Mouse (Mus musculus) gastrocnemius, adult 2 months (tissue): ENCODE results near the gene Paox. TPM values are rescaled to one million over a fixed set of nuclear protein-coding genes. Genes with fewer than 3 reads are reported as not detected.

ENCODE experiments used
- DNase-seq: peaks from one replicate; pipeline ENCODE4 v3.0.0; 2022
- H3K27ac ChIP-seq: fragments of 200-600 bp; 2 replicates; pipeline ENCODE4 v1.8.1; 2022; ENCODE audit warnings: mild to moderate bottlenecking
- H3K4me3 ChIP-seq: fragments of 200-600 bp; 2 replicates; pipeline ENCODE4 v1.8.1; 2022; ENCODE audit warnings: mild to moderate bottlenecking, moderate library complexity
- CTCF ChIP-seq: fragments of 200-600 bp; IDR thresholded peaks from 2 replicates; pipeline ENCODE4 v1.8.1; 2022; ENCODE audit warnings: antibody characterized with exemption, mild to moderate bottlenecking, moderate library complexity
- intact Hi-C: fragments of 180-260 bp; cut with DNase I; formaldehyde crosslinking; loops from one replicate; pipeline ENCODE4 v1.15.1; 2025
- total RNA-seq, 2 experiments: library from RNA; stranded (reverse); gene quantifications; 2 replicates each; pipeline ENCODE4 v1.2.3; 2021

Paox gene
- total RNA-seq, 2 experiments from 2014 or later, result 3.6 to 5.1 TPM

GRCm38 (mm10) chr7:140153829-140154217, 38.2 kb downstream of the Paox start:
- Histone ChIP-seq H3K27ac (no peak overlapping the region), H3K4me3 (peak overlapping the region; percentile 53)
- intact Hi-C loops, result no loop called here
- DNase-seq, result no peak
- no peak for TF ChIP-seq CTCF

DNA sequence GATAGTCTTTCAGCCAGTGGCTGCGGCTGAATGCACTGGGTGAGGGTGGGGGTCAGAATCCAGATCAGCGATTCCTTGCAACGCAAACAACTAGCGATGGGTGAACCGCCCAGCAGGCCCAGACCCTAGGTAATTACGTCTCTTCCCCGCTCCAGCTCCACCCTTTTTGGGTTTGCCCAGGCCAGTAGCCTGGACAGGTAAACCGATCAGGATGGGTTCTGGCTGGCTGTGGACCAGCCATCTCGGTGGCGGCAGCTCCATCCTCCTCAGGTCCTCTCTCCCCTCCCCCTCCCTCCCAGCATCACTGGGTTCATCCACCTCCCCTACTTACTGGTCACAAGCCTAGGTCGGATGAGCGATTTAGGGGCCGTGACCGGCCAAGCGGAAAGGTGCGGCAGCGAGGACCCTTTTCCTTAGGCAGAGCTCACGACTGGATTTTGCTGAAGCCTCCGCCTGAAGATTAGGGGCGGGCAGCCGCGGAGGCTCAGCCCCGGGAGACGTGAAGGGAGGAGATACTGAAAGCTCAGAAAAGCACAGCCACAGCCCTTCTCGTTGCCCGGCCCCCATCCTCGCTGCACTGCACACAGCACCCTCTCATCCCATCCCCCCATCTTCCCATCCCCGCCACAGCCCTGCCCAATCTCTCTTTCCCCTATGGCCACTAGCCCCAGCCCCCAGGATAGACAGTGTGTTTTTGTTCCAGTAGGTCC, 38.8 kb downstream of the Paox start, which contains the start of gene Sprn:
Gene Sprn (minus strand): TSS at position 660 of the 710 bp plus-strand sequence.
- no peak for DNase-seq
- intact Hi-C loops, result no loop called here

GRCm38 (mm10) chr7:140160363-140160762, 44.8 kb downstream of the Paox start:
- H3K27ac ChIP-seq, result no peak overlapping the region
- TF ChIP-seq CTCF, result no peak
- no peak for DNase-seq
- no peak overlapping the region for H3K4me3 ChIP-seq
- intact Hi-C loops, result no loop called here

More for the DNA sequence above, 38.8 kb downstream of the Paox start, which contains the start of gene Sprn:
- H3K27ac ChIP-seq, result no peak within 1 kb of the TSS
- peak within 1 kb of the TSS; percentile 53 for H3K4me3 ChIP-seq
- TF ChIP-seq CTCF, result no peak

DNA sequence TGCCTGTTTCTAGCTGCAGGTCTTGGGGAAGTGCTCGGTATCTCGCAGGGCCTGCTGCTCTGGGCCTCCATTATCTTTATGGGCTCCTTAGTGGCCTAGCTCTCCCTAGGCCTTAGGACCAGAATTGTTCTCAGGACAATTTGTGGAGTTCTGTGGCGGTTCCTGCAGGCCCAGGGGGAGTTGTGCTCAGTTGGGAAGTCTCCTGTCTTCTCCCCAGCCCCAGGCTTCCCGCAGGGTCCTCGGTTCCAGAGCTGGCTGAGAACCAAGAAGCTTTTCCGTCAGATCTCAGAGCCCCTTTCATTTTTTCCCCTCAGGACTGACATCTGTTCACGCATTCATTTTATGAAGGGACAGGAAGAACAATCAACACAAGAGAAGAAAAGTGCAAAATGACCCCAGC, 49.1 kb downstream of the Paox start, which contains the start of gene Olfr522:
Gene Olfr522 (minus strand): TSS at position 101 of the 400 bp plus-strand sequence.
- no peak for TF ChIP-seq CTCF
- intact Hi-C loops, result no loop called here
- H3K27ac ChIP-seq, result no peak within 1 kb of the TSS

DNA sequence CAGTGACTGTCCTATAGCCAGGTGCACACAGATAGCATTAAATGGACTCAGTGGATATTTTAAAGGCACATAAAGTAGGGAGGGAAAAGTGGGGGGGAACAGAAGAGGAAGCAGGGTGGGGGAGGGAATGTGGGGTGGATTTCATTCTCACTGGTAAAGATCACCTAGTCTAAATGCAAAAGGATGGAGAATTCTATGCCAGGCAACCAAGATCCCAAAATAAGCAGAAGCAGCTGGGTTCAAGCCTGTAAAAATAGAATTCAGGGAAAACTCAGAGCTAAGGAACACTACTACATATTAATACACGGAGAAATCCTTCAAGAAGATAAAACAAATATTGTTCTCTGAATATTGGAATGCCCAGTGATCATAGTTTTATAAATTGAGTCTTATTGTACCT, 52.4 kb downstream of the Paox start:
- TF ChIP-seq CTCF, result no peak
- DNase-seq, result no peak
- no peak overlapping the region for H3K4me3 ChIP-seq
- intact Hi-C loops, result no loop called here
- no peak overlapping the region for H3K27ac ChIP-seq

More for the DNA sequence above, 49.1 kb downstream of the Paox start, which contains the start of gene Olfr522:
- H3K4me3 ChIP-seq, result no peak within 1 kb of the TSS
- no peak for DNase-seq

DNA sequence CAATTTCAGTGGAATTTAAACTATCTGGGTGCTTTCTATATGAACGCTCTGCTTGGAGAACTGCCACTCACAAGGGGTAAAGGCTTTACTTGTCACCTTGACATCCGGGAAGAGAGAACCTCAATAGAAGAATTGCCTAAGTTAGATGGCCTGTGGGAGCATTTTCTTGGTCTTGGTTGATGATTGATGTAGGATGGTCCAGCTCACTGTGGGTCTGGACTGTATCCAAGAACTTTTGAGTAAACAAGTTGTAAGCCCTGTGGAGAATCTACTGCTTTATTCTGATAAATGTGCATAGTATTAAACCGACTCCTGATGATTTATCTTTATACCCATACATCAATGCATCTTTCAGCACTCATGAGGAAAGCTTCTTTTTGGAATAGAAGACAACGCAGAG, 53.8 kb downstream of the Paox start:
- TF ChIP-seq CTCF, result no peak
- Histone ChIP-seq H3K27ac (no peak overlapping the region), H3K4me3 (no peak overlapping the region)
- intact Hi-C loops, result no loop called here
- DNase-seq, result no peak

GRCm38 (mm10) chr7:140170863-140171262, 55.3 kb downstream of the Paox start:
- Histone ChIP-seq H3K27ac (no peak overlapping the region), H3K4me3 (no peak overlapping the region)
- DNase-seq, result no peak
- no peak for TF ChIP-seq CTCF
- intact Hi-C loops, result no loop called here

DNA sequence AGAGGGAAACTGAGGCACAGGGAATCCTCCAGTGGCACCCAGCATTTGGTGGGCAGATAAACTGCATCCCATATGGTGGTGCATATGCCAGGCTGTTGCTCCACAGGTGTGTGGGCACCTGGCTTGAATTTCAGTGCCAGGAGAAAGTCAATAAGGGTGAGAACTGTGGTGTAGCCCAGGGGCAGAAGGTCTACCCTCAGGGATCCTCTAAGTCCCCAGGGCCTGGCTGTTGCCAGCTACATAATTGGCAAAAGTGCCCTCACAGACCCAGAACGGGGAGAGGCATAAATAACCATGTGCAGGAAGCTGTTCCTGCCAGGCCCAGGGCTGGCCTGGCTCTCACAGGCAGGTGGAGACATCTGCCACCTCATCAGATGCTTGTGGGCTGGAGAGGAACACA, 57.3 kb downstream of the Paox start, which contains the start of gene Olfr523:
Gene Olfr523 (plus strand): TSS at position 282 of the 400 bp plus-strand sequence.
- intact Hi-C loops, result no loop called here
- no peak for TF ChIP-seq CTCF

DNA sequence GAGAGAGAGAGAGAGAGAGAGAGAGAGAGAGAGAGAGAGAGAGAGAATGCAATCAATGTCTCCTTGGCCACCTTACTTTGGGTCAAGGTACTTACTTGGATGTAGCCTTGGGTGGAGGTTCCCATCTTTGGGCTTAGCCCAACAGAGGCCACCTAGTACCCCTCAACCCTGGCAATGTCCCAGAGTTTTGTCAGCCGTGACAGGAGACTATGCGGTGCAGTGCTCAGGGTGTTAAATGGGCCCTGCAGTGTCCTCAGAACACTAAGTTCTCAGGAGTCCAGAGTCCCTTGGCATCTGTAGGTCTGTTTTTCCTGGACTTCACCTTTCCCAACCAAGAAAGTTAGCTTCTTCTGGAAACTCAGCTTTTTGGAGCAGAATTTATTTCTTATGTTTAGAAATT, 63.6 kb downstream of the Paox start:
- H3K4me3 ChIP-seq, result no peak overlapping the region
- DNase-seq, result no peak
- no peak for TF ChIP-seq CTCF
- intact Hi-C loops, result no loop called here
- H3K27ac ChIP-seq, result no peak overlapping the region

More for the DNA sequence above, 57.3 kb downstream of the Paox start, which contains the start of gene Olfr523:
- Histone ChIP-seq H3K4me3 (no peak within 1 kb of the TSS), H3K27ac (no peak within 1 kb of the TSS)
- no peak for DNase-seq

- no peak for TF ChIP-seq CTCF
- no peak for DNase-seq
- intact Hi-C loops, result no loop called here
- H3K27ac ChIP-seq, result no peak overlapping the region
- no peak overlapping the region for H3K4me3 ChIP-seq
Measured at GRCm38 (mm10) chr7:140180692-140181091, 65.1 kb downstream of the Paox start.

DNA sequence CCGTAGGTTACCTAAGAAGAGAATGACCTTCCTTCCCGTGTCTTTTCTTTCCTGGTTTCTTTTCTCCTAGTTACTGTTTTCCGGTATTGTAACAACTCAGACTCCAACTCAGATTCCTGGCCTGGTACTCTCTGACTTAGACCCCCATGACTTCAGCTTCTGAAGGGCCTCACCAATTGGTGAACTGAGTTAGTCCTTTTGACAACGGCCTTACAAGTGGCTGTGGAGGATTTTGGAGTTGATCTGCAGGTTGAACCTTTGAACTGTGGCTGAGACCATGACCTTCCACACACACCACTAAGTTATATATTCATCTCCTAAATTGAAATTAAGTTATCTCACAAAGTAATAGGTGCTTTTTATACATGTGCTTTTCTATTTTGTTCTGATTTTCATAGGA, 68.6 kb downstream of the Paox start:
- no peak for TF ChIP-seq CTCF
- DNase-seq, result no peak
- H3K27ac ChIP-seq, result no peak overlapping the region
- intact Hi-C loops, result no loop called here
- no peak overlapping the region for H3K4me3 ChIP-seq

Other genes with a start within 250 kb of the Paox start
- gene Kndc1, start 221.1 kb upstream of the Paox start, total RNA-seq, result not detected
- not detected for gene Utf1, start 172.0 kb upstream of the Paox start, total RNA-seq
- gene 6430531B16Rik, start 137.0 kb upstream of the Paox start, total RNA-seq, result not detected
- gene Adam8, start 123.2 kb upstream of the Paox start, total RNA-seq, result under 1 TPM; 0.39 to 0.43 TPM
- 1 to 10 TPM; 8.4 to 8.6 TPM for gene Zfp511, start 79.4 kb upstream of the Paox start, total RNA-seq
- gene Tubgcp2, start 79.1 kb upstream of the Paox start, total RNA-seq, result 10 to 100 TPM; 19.7 to 23.5 TPM
- not detected for gene Msx3, start 66.7 kb upstream of the Paox start, total RNA-seq
- under 1 TPM in 1 of 2 experiments, not detected in 1; 0.20 TPM for gene Caly, start 33.3 kb upstream of the Paox start, total RNA-seq
- gene Prap1, start 22.4 kb upstream of the Paox start, total RNA-seq, result not detected
- 10 to 100 TPM; 35.2 to 52.0 TPM for gene Fuom, start 13.4 kb upstream of the Paox start, total RNA-seq
- gene Echs1, start 677 bp downstream of the Paox start, total RNA-seq, result 100 to 1,000 TPM; 116 to 201 TPM
- gene Mtg1, start 21.8 kb downstream of the Paox start, total RNA-seq, result 10 to 100 TPM; 26.5 to 33.2 TPM
- under 1 TPM; 0.13 to 0.50 TPM for gene Sprn, start 39.1 kb downstream of the Paox start, total RNA-seq
- not detected for gene Olfr522, start 49.0 kb downstream of the Paox start, total RNA-seq
- not detected for gene Olfr523, start 57.4 kb downstream of the Paox start, total RNA-seq
- gene Olfr524, start 90.2 kb downstream of the Paox start, total RNA-seq, result not detected
- gene Cd163l1, start 102.5 kb downstream of the Paox start, total RNA-seq, result not detected
- gene 5830411N06Rik, start 131.5 kb downstream of the Paox start, total RNA-seq, result not detected
- gene Olfr525, start 205.1 kb downstream of the Paox start, total RNA-seq, result not detected
- gene Olfr527, start 218.2 kb downstream of the Paox start, total RNA-seq, result not detected
- not detected for gene Olfr60, start 245.9 kb downstream of the Paox start, total RNA-seq